Mouse (Mus musculus): ENCODE data around the gene Crtc3.

Crtc3 gene

DNA sequence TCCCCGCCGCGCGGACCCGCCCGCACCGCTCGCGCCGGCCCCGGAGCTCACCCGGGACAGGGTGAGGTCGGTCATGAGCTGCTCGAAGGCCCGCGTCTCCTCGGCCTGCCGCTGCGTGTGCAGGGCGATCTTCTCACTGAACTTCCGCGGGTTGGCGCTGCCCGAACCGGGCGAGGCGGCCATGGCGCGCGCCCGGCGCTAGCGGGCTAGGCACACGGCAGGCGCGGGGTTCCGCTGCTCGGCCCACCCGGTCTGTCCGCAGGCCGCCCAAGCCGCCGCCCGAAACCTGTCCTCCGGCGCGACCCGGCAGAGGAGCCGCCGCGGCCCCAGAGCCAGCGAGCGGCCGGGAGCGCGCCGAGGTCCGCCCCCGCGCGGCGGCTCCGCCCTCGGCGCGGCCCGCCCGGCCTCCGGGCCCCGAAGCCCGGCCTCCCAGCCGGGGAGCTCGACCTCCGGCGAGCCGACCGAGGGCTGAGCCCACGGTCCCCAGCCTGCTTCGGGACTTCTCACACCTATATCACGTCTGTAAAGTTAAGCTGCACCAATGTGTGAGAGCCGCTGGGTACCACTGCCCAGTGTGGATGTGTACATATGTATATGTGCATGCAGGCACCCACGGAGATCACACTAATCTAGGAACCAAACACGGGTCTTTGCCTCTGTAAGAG is at the start of gene Crtc3:
TSS of gene Crtc3 (minus strand) at position 322 of the 665 bp plus-strand sequence.
- DNase-seq (ENCODE audit: low read depth, low spot score): peak; percentile 54

DNA sequence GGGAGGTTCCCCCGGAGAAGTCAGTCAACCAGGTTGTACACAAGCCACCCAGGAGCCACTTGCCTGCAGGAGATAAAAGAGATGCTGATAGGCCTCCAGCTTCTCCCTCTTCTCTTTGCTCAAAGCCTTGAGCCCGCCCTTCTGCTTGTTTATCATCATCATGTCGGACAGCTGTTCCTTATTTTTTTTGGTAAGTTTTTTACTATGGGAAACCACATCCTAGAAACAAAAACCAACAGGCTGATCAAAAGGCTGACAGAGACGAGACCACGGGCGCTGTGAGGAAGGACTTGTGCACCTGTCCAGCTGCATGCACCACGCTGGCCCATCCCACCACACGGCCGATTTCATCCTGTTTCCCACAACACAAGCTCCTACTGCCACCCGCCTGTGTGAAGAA is 47.5 kb upstream of the Crtc3 start:
- DNase-seq (ENCODE audit: low read depth, low spot score): no peak

DNA sequence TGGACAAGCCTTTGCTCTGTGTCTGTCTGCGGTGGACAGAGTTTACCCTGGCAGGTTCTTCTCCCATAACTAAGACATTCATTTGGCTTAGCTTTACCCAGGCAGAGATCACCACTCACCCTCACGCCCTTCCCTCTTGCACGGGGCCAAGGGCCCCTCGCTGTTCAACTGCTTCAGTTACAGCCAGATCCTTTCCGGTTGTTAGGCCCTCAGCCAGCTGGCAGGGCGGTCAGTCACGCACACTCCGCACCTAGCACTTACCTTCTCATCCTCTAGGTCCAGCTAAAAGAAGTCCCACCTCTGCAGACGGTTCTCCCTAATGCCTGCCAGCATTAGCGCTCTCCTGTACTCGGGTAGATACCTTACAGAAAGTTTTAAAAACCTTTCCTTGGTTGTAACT is 44.3 kb upstream of the Crtc3 start:
- no peak for DNase-seq (ENCODE audit: low read depth, low spot score)

DNA sequence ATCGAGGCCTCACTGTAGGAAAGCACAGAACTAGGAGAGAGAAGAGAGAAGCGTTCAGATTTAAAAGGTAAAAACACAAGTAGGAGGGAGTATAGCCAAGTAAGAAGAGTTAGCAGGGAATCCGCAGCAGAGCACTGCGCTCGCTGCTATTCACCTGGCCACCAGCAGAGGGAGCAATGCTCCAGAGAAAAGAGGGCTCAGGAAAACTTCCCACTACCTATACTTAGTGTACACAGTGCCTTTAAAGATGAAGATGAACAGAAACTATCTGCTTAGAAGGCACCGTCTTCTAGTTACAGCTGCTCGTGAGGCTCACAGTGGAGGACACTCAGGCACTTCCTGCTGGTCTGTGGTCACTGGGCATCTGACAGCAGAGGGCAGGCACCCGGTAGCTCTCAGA is 41.0 kb upstream of the Crtc3 start:
- DNase-seq (ENCODE audit: low read depth, low spot score): peak; percentile 46

DNA sequence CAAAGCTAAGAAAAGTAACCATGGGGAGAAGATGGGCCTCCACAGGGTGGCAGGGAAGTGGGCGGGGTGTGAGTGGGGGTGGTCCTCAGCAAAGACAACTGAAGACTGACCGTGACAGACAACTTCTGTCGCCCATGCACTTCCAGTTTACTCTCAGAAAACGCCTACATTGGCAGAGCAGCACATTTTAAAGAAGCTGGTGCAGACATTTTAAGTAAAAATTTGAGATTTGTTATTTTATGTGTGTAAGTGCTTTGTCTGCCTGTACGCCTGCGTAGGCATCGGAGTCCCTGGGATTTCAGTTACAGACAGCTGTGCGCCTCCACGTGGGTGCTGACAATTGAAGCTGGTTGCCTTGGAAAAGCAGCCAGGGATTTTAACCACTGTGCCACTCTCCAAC is 32.4 kb upstream of the Crtc3 start:
- no peak for DNase-seq (ENCODE audit: low read depth, low spot score)

DNA sequence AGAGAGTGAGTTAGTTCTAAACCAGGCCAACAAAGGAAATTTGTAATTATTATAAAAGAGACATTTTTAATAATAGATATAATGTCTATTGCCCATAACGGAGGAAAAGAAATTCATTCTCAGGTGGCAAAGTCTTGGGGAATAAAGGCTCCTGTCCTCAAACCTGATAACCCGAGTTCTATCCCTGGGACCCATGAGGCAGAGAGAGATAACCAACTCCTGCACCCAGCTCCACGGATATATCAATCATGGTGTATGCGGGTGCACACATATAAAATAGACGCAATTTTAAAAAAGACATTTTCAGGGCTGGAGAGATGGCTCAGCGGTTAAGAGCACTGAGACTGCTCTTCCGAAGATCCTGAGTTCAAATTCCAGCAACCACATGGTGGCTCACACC is 30.9 kb upstream of the Crtc3 start:
- DNase-seq (ENCODE audit: low read depth, low spot score): no peak

DNA sequence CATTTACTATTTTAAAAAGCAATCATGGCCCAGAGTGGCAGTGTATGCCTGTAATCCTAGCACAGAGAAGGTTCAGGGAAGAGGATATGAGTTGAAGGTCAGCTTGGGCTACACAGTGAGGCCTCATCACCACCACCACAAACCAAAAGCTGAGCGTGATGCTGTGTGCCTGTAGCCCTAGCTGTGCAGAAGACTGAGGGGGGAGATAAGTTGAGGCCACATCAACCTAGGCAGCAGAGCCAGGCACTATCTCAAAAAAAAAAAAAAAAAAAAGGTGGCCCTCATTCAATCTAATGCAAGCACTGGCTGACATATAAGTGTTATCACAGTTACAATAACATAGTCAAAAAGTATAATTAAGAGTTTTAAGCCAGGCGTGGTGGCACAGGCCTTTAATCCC is 30.4 kb upstream of the Crtc3 start:
- DNase-seq (ENCODE audit: low read depth, low spot score): no peak

DNA sequence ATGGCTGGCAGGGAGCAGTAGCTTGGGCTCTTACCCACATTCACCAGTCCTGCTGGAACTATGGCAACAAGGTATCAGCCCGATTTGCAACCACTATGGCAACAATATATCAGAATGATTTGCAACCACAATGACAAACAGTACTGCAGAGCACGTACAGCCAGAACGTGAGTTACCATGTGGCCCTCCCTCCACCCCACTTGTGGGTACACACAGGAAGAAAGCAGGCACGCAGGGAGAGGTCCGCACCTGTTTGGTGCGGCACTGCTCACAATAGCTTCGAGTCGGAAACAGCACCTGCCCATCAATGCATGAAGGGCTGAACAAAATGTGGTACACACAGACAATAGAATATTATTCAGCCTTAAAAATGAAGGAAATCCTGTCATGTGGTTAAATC is 29.8 kb upstream of the Crtc3 start:
- no peak for DNase-seq (ENCODE audit: low read depth, low spot score)

DNA sequence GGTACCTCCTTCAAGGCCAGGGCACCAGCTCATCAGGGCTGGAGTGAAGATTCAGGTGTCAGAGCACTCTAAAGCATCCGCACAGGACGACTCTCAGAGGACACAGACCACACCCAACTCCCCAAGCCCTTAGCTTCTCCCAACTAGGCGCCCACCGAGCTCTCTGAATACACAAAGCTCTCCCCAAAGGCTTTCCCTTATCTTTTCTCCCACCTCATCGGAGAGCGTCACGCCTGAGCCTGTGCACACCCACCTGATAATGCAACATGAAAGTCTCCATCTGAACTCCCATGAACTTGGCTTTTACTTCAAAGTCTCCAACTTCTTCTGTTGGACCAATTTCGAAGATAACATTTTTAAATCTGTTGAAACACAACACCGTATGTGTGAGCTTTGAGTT is 28.1 kb upstream of the Crtc3 start:
- DNase-seq (ENCODE audit: low read depth, low spot score): no peak

DNA sequence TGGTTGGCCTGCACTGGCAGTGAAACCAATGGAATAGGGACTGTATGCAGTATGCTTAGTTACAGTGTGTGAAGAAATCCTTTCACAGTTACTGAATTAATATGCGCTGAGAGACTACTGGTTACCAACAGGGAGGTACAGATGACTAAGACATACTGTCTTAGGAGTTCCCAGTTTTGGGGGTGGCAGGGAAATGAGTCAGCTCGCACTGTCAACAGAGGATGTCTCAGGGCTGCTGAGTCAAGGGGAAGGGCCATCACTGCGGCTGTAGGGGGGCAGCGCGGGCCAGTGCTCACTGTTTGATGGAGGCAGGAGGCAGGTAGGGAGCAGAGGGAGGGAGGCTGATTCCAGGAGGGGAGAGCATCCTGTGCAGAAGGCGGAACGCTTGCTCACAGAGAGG is 26.6 kb upstream of the Crtc3 start:
- DNase-seq (ENCODE audit: low read depth, low spot score): no peak

DNA sequence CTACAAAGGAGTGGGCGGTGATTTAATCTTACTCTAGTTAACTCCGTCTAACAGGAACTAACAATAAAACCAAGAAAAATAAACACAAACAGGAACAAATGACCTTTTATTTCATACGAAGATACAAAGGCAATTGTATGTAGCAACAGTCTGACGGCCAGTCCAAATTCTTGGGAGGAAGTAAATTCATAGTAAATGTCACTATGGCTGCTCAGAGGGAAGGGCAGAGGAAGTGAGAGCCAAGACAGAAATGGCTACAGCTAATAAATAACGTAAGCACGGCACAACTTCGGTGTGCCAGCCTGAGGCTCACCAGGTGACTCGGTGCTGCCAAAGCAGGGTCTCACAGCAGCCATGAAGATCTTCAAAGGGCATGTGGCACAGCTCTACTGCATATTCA is 22.8 kb upstream of the Crtc3 start:
- DNase-seq (ENCODE audit: low read depth, low spot score): no peak

DNA sequence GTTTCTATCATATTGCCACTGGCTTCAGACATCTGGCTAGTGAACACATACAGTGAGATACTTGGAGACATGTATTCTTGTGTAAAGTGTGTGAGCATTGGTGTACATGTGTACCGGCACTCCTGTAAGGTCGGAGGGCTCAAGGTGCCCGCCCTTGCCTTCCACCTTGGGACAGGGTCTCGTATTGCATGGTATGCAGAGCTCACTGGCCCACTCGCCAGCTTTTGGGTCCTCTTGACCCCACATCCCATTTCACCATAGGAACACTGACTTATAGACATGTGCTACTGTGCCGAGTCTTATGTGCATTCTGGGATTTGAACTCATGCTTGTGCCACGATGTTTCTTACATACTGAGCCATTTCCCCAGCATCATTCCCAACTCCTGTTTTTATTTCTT is 21.7 kb upstream of the Crtc3 start:
- DNase-seq (ENCODE audit: low read depth, low spot score): no peak

DNA sequence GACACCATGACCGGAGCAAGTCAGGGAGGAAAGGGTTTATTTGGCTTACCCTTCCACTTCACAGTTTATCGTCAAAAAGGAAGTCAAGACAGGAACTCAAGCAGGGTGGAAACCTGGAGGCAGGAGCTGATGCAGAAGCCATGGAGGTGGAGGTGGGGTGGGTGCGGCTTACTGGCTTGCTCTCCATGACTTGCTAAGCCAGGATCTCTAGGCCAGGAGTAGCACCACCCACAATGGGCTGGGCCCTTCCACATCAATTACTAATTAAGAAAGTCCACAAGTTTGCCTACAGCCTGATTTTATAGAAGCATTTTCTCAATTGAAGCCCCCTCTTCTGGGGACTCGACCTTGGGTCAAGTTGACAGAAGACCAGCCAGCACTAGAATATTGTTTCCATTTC is 15.4 kb upstream of the Crtc3 start:
- no peak for DNase-seq (ENCODE audit: low read depth, low spot score)

DNA sequence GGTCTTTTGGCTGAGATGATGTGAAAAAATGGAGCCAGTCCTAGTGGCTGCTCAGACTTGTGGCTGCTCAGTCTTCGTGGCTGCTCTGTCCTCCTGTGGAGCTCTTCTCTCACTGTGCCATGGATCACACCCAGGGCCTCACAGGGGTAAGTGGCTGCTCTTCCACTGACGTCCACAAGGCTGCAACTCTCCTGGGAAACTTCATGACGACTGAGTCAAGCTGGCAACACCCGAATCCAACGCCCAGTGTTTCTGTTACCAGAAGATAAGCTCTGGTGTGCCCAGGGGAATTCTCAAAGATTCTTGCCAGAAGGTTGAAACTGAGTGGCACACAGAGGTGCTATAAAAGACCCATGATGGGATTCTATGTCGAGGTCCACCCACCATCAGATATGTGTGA is 13.8 kb upstream of the Crtc3 start:
- no peak for DNase-seq (ENCODE audit: low read depth, low spot score)

DNA sequence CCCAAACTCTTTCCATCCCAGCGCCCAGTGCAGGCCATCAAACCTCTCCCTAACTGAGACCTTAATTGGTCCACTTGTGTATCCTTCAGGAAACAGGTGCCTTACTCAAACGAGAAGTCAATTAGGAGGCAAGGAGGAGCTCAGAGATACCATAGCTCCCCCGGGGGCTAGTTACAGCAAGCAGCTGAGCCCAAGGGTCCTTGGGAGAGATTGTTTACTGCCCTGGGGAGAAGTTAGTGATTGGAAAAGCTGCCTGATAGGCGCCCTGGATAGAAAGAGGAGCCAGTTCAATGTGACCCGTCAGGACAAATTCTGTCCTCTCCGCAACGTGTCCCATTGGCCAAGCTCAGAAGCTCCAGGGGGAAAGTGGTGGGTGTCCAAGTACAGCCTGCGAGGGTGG is 11.0 kb upstream of the Crtc3 start:
- no peak for DNase-seq (ENCODE audit: low read depth, low spot score)

DNA sequence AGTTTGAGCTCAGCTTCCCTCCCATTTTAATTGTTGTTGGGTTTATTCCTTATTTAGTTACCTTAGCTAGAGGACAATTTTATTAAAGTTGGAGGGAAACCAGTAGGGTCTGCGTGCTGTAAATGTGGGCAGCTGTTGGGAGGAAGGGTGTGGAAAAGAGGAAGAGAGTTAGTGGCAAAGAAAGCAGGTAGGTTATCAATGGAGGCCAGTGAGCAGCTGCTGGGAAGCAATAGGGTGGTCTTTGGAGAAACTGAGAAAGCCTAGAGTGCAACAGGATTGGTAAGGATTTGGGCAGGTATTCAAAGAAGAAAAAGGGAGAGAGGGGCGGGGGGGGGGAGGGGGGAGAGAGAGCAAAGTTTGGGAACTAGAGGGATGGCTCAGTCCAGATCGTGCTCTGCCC is 10.3 kb upstream of the Crtc3 start:
- DNase-seq (ENCODE audit: low read depth, low spot score): no peak

DNA sequence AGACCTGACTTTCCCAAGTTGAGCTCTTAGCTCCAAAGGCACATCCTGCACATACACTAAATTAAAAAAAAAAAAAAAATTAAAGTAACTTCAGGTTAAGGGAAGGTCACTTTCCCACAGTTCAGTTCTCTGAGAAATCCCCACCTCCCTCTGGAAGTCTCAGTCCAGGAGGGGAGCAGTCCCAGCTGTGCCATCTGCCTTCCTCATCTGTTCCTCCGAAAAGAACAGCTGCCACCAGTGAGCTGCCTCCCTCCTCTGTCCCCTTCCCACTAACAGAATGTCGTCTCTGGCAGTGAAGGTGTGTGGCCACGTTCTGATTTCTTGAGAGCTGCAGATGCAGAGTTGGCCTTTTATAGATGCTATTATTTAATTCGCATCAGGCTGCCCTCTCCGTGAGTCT is 9.2 kb upstream of the Crtc3 start:
- DNase-seq (ENCODE audit: low read depth, low spot score): no peak

DNA sequence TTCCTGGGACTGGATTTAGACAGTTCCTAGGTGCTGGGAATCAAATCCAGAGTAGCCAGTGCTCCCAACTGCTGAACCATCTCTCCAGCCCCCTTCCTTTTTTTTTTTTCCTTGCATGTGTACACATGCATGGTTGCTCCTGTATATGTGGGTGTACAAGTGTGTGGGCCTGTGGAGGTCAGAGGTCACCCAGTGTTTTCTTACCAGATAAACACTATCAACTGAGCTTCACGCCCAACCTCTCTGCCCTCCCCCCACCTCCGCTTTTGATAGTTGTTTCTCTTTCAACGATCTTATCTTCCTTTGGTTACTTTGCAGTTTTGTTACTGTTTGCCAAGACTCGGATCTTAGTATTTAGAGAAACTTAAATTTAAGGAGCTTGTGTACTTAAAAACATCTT is 8.2 kb upstream of the Crtc3 start:
- DNase-seq (ENCODE audit: low read depth, low spot score): no peak

DNA sequence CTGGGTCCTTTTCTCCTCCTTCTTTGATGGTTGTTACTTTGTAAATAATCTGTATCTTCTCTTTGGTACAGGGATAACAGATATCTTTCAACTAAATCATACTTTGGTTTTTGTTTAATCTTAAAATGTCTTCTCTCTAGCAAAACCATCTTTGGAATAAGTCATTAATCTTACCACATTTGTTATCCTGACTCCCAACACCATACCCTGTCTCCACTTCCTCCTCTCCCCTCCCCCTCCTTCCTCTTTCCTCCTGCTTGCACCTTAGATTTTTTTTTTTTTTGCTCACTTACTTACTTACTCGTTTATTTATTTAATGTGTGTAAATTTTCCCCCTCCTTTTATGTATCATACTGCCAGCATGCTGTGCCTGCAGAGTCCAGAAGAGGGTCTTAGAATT is 7.7 kb upstream of the Crtc3 start:
- no peak for DNase-seq (ENCODE audit: low read depth, low spot score)

DNA sequence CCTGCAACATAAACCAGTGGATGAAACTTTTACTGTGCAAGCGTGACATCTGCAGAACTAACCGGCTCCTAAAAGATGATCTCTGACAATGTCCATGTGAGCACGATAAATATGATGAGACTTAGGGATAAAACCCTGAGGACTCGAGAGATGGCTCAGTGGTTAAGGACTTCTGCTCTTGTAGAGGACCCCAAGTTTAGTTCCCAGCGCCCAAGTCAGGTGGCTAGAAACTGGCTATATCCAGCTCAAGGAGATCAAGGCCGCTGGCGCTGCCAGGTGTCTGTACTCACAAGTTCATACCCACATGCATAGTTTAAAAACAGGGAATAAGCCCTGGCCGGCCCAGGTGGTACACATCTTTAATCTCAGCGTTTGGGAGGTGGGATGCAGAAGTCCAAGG is 3.8 kb upstream of the Crtc3 start:
- DNase-seq (ENCODE audit: low read depth, low spot score): no peak

DNA sequence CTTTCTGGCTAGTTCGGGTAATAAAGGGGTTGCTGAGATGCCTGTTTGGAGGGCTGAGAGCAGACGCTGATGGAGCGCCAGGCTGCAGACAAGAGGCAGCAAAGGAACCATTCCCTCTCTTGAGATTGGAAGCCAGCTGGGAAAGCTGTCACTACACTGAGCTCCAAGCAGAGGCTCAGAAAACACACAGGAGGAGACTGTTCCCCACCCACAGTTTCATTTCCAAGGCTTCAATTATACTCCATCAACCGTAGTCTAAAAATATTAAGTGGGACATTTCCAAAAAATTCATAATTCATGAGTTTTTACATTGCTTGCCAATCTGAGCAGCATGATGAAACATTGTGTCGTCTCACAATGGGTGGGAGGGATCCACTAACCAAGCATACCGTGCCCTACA is 2.5 kb upstream of the Crtc3 start:
- DNase-seq (ENCODE audit: low read depth, low spot score): no peak

DNA sequence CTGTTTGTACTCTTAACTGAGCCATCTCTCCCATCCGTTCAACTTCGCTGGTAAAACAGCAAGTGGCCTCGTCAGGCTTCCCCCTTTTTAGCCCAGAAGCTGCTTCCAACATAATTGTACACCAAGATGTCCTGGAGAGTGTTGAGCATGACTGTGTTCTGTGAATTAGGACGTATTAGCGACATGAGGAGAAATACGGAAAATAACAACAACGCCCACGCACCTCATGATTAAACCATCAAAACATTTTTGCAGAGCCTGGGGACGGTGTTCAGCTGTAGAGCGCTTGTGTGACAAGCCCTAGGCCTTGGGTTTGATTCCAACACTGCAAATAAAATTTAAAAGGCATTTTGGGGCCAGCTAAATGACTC is 529 bp upstream of the Crtc3 start:
- no peak for DNase-seq (ENCODE audit: low read depth, low spot score)

DNA sequence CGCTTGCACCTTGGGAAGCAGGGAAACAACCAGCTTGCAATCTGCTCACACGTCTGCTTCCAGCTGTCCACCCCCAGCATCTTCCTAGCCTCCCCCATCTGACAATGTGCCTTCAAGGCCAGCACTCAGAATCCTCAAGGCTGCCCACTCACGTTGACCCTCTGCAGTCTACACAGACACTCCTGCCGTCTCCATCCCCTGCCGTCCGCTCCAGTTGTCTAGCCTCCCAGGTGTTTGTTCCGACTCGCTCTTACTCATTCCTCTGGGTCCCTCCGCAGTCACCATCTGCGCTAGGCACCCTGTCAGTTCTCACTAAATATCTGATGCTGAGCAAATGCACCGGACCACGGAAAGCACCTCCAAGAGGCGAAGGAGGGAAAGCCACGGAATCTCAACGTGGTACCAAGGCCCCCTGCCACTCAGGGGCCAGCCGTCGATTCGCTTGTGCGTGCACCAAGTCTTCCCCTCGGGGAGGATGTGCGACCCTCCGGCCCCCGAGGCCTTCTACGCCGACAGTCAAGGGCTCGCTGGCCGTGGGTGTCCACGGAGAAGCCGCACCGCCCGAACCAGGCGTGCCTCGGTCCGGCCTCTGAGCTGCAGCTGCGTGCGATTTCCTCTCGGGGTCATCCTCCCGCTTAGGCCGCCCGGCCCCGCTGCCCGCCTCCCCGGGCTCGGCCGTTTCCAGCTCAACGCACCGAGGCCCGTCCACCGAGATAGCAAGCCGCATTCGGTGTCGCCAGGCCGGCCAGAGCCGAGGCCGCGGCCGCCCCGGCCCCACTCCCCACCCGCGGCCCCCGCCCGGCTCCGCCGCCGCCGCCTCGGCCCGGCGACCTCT is 739 bp downstream of the Crtc3 start:
- DNase-seq (ENCODE audit: low read depth, low spot score): peak; percentile 48

DNA sequence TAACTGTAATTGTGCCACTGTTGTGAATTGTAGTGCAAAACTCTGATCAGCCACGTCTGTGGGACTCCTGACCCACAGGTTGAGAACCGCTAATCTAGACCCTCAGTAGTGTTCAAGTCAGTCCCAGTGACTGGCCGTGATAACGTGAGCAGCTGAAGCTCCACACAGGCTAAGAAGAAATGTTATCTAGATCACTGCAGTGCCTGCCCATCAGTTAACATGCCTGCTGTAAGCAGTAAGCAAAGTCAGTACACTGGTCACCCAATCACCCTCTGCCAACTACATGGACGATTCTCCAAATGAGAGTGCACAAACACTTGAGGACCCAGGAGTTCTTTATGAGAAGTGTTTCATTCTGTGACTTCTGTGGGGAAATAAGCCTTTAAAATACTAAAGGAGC is 3.0 kb downstream of the Crtc3 start:
- DNase-seq (ENCODE audit: low read depth, low spot score): no peak
